Mouse (Mus musculus): Measurements from ENCODE around the gene Hbq1a. TPM values are rescaled to one million over a fixed set of nuclear protein-coding genes. Genes with fewer than 3 reads are reported as not detected.

The Hbq1a gene
- total RNA-seq, 2 experiments from 2014 or later, result not detected

Other genes with a start within 250 kb of the Hbq1a start
- gene Il9r, start 99.8 kb upstream of the Hbq1a start, total RNA-seq (2015), result not detected in 2 replicates
- gene Il9r, start 99.8 kb upstream of the Hbq1a start, total RNA-seq (2017), result not detected in 2 replicates
- gene Snrnp25, start 94.7 kb upstream of the Hbq1a start, total RNA-seq (2015), result 38.9 and 42.8 TPM in 2 replicates
- gene Snrnp25, start 94.7 kb upstream of the Hbq1a start, total RNA-seq (2017), result 32.5 and 47.7 TPM in 2 replicates
- not detected in 2 replicates for gene Rhbdf1, start 77.8 kb upstream of the Hbq1a start, total RNA-seq (2015)
- not detected in 2 replicates for gene Rhbdf1, start 77.8 kb upstream of the Hbq1a start, total RNA-seq (2017)
- gene Mpg, start 73.6 kb upstream of the Hbq1a start, total RNA-seq (2015), result 9.8 and 12.1 TPM in 2 replicates
- 6.8 and 9.9 TPM in 2 replicates for gene Mpg, start 73.6 kb upstream of the Hbq1a start, total RNA-seq (2017)
- 6.6 and 10.7 TPM in 2 replicates for gene Nprl3, start 32.4 kb upstream of the Hbq1a start, total RNA-seq (2015)
- 9.5 and 11.9 TPM in 2 replicates for gene Nprl3, start 32.4 kb upstream of the Hbq1a start, total RNA-seq (2017)
- not detected in 2 replicates for gene Hba-x, start 23.7 kb upstream of the Hbq1a start, total RNA-seq (2015)
- not detected in 2 replicates for gene Hba-x, start 23.7 kb upstream of the Hbq1a start, total RNA-seq (2017)
- gene Hba-a1, start 16.6 kb upstream of the Hbq1a start, total RNA-seq (2015), result 53.9 and 134 TPM in 2 replicates
- gene Hba-a1, start 16.6 kb upstream of the Hbq1a start, total RNA-seq (2017), result 18.7 and 44.2 TPM in 2 replicates
- 1.1 TPM in 1 of 2 replicates, not detected in the other for gene Hbq1b, start 13.1 kb upstream of the Hbq1a start, total RNA-seq (2015)
- gene Hbq1b, start 13.1 kb upstream of the Hbq1a start, total RNA-seq (2017), result not detected in 2 replicates
- 72.7 and 158 TPM in 2 replicates for gene Hba-a2, start 3.6 kb upstream of the Hbq1a start, total RNA-seq (2015)
- 99.3 and 270 TPM in 2 replicates for gene Hba-a2, start 3.6 kb upstream of the Hbq1a start, total RNA-seq (2017)
- 5.3 and 7.0 TPM in 2 replicates for gene Sh3pxd2b, start 47.8 kb downstream of the Hbq1a start, total RNA-seq (2015)
- 2.4 and 2.9 TPM in 2 replicates for gene Sh3pxd2b, start 47.8 kb downstream of the Hbq1a start, total RNA-seq (2017)
- 2.3 and 3.4 TPM in 2 replicates for gene Ubtd2, start 155.3 kb downstream of the Hbq1a start, total RNA-seq (2015)
- gene Ubtd2, start 155.3 kb downstream of the Hbq1a start, total RNA-seq (2017), result 0.24 and 1.8 TPM in 2 replicates
- gene Efcab9, start 232.0 kb downstream of the Hbq1a start, total RNA-seq (2015), result 0.20 and 2.2 TPM in 2 replicates
- 1.6 and 2.0 TPM in 2 replicates for gene Efcab9, start 232.0 kb downstream of the Hbq1a start, total RNA-seq (2017)
- gene Stk10, start 233.2 kb downstream of the Hbq1a start, total RNA-seq (2015), result 88.8 and 98.5 TPM in 2 replicates
- 115 and 125 TPM in 2 replicates for gene Stk10, start 233.2 kb downstream of the Hbq1a start, total RNA-seq (2017)

Measured in megakaryocyte, adult 5-6 weeks (primary cell).